ENCODE assay signal across 22 mouse cellular contexts in the genomic region with DNA sequence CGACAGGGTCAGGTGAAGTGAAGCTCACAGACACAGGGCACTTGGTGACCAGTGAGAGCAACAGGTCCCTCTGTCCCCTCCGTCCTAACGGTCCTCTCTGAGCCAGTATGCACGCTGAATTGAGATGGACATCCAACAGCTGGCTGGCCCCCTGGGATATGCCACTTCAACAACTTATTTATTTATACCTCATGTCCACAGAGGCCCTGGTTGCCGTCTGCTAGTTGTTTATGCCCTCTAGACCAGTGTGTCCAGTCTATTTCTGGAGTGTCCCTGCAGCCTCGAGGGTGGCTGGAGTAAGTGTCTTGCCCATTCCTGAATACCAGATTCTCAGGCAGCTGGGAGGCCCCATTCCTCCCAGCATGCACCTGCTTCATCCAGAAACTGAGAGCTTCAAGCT. TPM values are rescaled to one million over a fixed set of nuclear protein-coding genes. Genes with fewer than 3 reads are reported as not detected.
A peak's percentile ranks its signal among the peaks of the same experiment; 100 is the strongest.
DNase-seq lines count a peak whose midpoint lies in the region; ATAC-seq lines count a peak whose summit lies in the region.
"Had no signal": no experiment of that assay in that cellular context is flagged by ENCODE, and none has a peak within 500 bp of the region (broad histone marks: within the 10 kb centered on the region; RNA-seq: fewer than 3 reads in every experiment).

No protein-coding gene starts in this region.

- ATAC-seq in limb, embryonic 13.5 days (ENCODE audit: low FRiP score, low read depth): 0 out of 2 replicates have a peak, but pooled peaks have one; percentile 43
- ATAC-seq in heart, embryonic 16.5 days (replicated peaks; ENCODE audit: extremely low read depth, insufficient read depth, low FRiP score): peak; percentile 58
- no peak for ATAC-seq in forebrain, embryonic 12.5 days (ENCODE audit: low FRiP score)
- ATAC-seq: forebrain, embryonic 13.5 days; midbrain, embryonic 15.5 days had no signal

- H3K4me3 ChIP-seq in limb, embryonic 13.5 days: no peak overlapping the region
- H3K4me3 ChIP-seq in limb, embryonic 10.5 days: no peak overlapping the region
- no peak overlapping the region for H3K4me3 ChIP-seq in heart, embryonic 16.5 days (ENCODE audit: low read length)
- H3K4me3 ChIP-seq in forebrain, embryonic 12.5 days (replicated peaks): no peak overlapping the region
- H3K4me3 ChIP-seq: forebrain, embryonic 13.5 days; hindbrain, embryonic 10.5 days; midbrain, embryonic 15.5 days; myocyte had no signal

- no peak for DNase-seq in limb, embryonic 10.5 days (ENCODE audit: low spot score)
- peak; percentile 62 to 66 for DNase-seq in heart, adult 9 months (ENCODE audit: low spot score in 2 of 2)
- DNase-seq in urinary bladder, adult 2 months (ENCODE audit: low spot score): no peak
- DNase-seq in spleen, adult 12 weeks (ENCODE audit: low spot score): no peak
- DNase-seq: adrenal gland, postnatal 36 days; B cell, adult 2 months; cerebellum, adult 11-12 months; cerebellum, postnatal 25 days; kidney, adult 18-20 months; kidney, postnatal 14 days; lung, adult 18-20 months; lung, postnatal 14 days; spleen, adult 18-20 months; thymus, postnatal 4 days had no signal

- H3K4me1 ChIP-seq in limb, embryonic 13.5 days: 0 out of 2 replicates have a peak, but pooled peaks cover 11% of the 10 kb centered on the region
- H3K4me1 ChIP-seq in limb, embryonic 10.5 days: peaks cover 14% of the 10 kb centered on the region
- H3K4me1 ChIP-seq in heart, embryonic 16.5 days (ENCODE audit: control insufficient read depth, insufficient read depth, low read length): peaks cover 31% of the 10 kb centered on the region
- H3K4me1 ChIP-seq in forebrain, embryonic 12.5 days: peaks cover 9% of the 10 kb centered on the region; the same call in 1 of the 2 replicates

- no peak overlapping the region for H3K4me2 ChIP-seq in limb, embryonic 13.5 days (replicated peaks)
- H3K4me2 ChIP-seq in heart, embryonic 16.5 days (ENCODE audit: low read depth, low read length): no peak overlapping the region
- H3K4me2 ChIP-seq in forebrain, embryonic 12.5 days: no peak overlapping the region
- H3K4me2 ChIP-seq: forebrain, embryonic 13.5 days; liver, embryonic 11.5 days; midbrain, embryonic 15.5 days had no signal

- no peaks in the 10 kb centered on the region for H3K27me3 ChIP-seq in limb, embryonic 13.5 days
- no peaks in the 10 kb centered on the region for H3K27me3 ChIP-seq in limb, embryonic 10.5 days (ENCODE audit: low read depth, poor library complexity, severe bottlenecking)
- H3K27me3 ChIP-seq in heart, embryonic 16.5 days (ENCODE audit: control insufficient read depth, insufficient read depth, low read length): no peaks in the 10 kb centered on the region
- H3K27me3 ChIP-seq in forebrain, embryonic 12.5 days: no peaks in the 10 kb centered on the region
- H3K27me3 ChIP-seq: forebrain, embryonic 13.5 days; midbrain, embryonic 15.5 days had no signal

- peaks cover 7% of the 10 kb centered on the region; the same call in 1 of the 2 replicates for H3K9me3 ChIP-seq in limb, embryonic 13.5 days
- no peaks in the 10 kb centered on the region for H3K9me3 ChIP-seq in limb, embryonic 10.5 days (replicated peaks)
- H3K9me3 ChIP-seq in heart, embryonic 16.5 days (replicated peaks; ENCODE audit: control insufficient read depth, low read length): peaks cover 4% of the 10 kb centered on the region; the same call in 1 of the 2 replicates
- H3K9me3 ChIP-seq in forebrain, embryonic 12.5 days: 0 out of 2 replicates have a peak, but pooled peaks cover 7% of the 10 kb centered on the region
- H3K9me3 ChIP-seq: midbrain, embryonic 15.5 days had no signal

- no peak overlapping the region for H3K27ac ChIP-seq in limb, embryonic 13.5 days
- no peak overlapping the region for H3K27ac ChIP-seq in limb, embryonic 10.5 days
- peak overlapping the region; percentile 72 for H3K27ac ChIP-seq in heart, embryonic 16.5 days (ENCODE audit: low read length)
- no peak overlapping the region for H3K27ac ChIP-seq in forebrain, embryonic 12.5 days
- H3K27ac ChIP-seq: forebrain, embryonic 13.5 days; hindbrain, embryonic 10.5 days; midbrain, embryonic 15.5 days had no signal

- WGBS in limb, embryonic 13.5 days: 73% methylated on average over 6 of the region's 6 CpGs
- 83% methylated on average over 6 of the region's 6 CpGs for WGBS in limb, embryonic 10.5 days
- WGBS in heart, embryonic 16.5 days: 43% methylated on average over 6 of the region's 6 CpGs
- 92% methylated on average over 6 of the region's 6 CpGs for WGBS in forebrain, embryonic 12.5 days

- no peak overlapping the region for H3K9ac ChIP-seq in limb, embryonic 13.5 days
- 0 out of 2 replicates have a peak overlapping the region, but pooled peaks have one; percentile 26 for H3K9ac ChIP-seq in heart, embryonic 16.5 days (ENCODE audit: low read length)
- H3K9ac ChIP-seq in forebrain, embryonic 12.5 days: no peak overlapping the region
- H3K9ac ChIP-seq: forebrain, embryonic 13.5 days; midbrain, embryonic 15.5 days had no signal

- peaks cover 34% of the 10 kb centered on the region for H3K36me3 ChIP-seq in limb, embryonic 13.5 days
- H3K36me3 ChIP-seq in limb, embryonic 10.5 days: peaks cover 22% of the 10 kb centered on the region
- H3K36me3 ChIP-seq in heart, embryonic 16.5 days (ENCODE audit: control insufficient read depth, insufficient read depth): peaks cover 5% of the 10 kb centered on the region
- H3K36me3 ChIP-seq in forebrain, embryonic 12.5 days (replicated peaks): peaks cover 22% of the 10 kb centered on the region

RNA-seq across cellular contexts. Expression of gene Castor2, which starts 24.3 kb away (rescaled TPM):
- 10.4 and 10.5 TPM in 2 replicates for polyA plus RNA-seq in limb, embryonic 13.5 days (2015; fragmentation: Nextera tagmentation; extraction: Ambion mirVana)
- 6.4 and 10.6 TPM in 2 replicates for polyA plus RNA-seq in limb, embryonic 10.5 days (2016; fragmentation: Nextera tagmentation; extraction: Ambion mirVana)
- 5.5 and 5.9 TPM in 2 replicates for polyA plus RNA-seq in heart, embryonic 16.5 days (2015; fragmentation: Nextera tagmentation; extraction: Ambion mirVana)
- polyA plus RNA-seq in urinary bladder, adult 2 months (2012; rRNA removed): 6.5 and 10.3 TPM in 2 replicates
- polyA plus RNA-seq in forebrain, embryonic 12.5 days (2016; fragmentation: Nextera tagmentation; extraction: Ambion mirVana): 19.4 and 23.1 TPM in 2 replicates

RNA-seq across cellular contexts. Expression of gene Rcc1l, which starts 52.7 kb away (rescaled TPM):
- polyA plus RNA-seq in limb, embryonic 13.5 days (2015; fragmentation: Nextera tagmentation; extraction: Ambion mirVana): 34.2 and 35.1 TPM in 2 replicates
- polyA plus RNA-seq in limb, embryonic 10.5 days (2016; fragmentation: Nextera tagmentation; extraction: Ambion mirVana): 44.5 and 48.3 TPM in 2 replicates
- polyA plus RNA-seq in heart, embryonic 16.5 days (2015; fragmentation: Nextera tagmentation; extraction: Ambion mirVana): 23.1 and 25.1 TPM in 2 replicates
- polyA plus RNA-seq in urinary bladder, adult 2 months (2012; rRNA removed): 14.4 and 18.2 TPM in 2 replicates
- polyA plus RNA-seq in forebrain, embryonic 12.5 days (2016; fragmentation: Nextera tagmentation; extraction: Ambion mirVana): 29.4 TPM in 2 replicates

RNA-seq across cellular contexts. Expression of gene Gtf2ird2, which starts 60.0 kb away (rescaled TPM):
- polyA plus RNA-seq in limb, embryonic 13.5 days (2015; fragmentation: Nextera tagmentation; extraction: Ambion mirVana): 11.0 and 11.9 TPM in 2 replicates
- polyA plus RNA-seq in limb, embryonic 10.5 days (2016; fragmentation: Nextera tagmentation; extraction: Ambion mirVana): 5.3 and 7.3 TPM in 2 replicates
- 5.0 and 6.7 TPM in 2 replicates for polyA plus RNA-seq in heart, embryonic 16.5 days (2015; fragmentation: Nextera tagmentation; extraction: Ambion mirVana)
- polyA plus RNA-seq in urinary bladder, adult 2 months (2012; rRNA removed): 9.4 and 10.9 TPM in 2 replicates
- polyA plus RNA-seq in forebrain, embryonic 12.5 days (2016; fragmentation: Nextera tagmentation; extraction: Ambion mirVana): 11.6 and 12.4 TPM in 2 replicates

Comparison
In these comparisons a context has a peak if more than half of its experiments do, and no peak if none do; other contexts are left out.
1. DNase-seq: peak in heart, adult 9 months (2 of 2); none in limb, embryonic 10.5 days (single experiment), urinary bladder, adult 2 months (single experiment) and spleen, adult 12 weeks (single experiment).